Mouse (Mus musculus): ENCODE measurements around the gene Smg6.

The Smg6 gene

DNA sequence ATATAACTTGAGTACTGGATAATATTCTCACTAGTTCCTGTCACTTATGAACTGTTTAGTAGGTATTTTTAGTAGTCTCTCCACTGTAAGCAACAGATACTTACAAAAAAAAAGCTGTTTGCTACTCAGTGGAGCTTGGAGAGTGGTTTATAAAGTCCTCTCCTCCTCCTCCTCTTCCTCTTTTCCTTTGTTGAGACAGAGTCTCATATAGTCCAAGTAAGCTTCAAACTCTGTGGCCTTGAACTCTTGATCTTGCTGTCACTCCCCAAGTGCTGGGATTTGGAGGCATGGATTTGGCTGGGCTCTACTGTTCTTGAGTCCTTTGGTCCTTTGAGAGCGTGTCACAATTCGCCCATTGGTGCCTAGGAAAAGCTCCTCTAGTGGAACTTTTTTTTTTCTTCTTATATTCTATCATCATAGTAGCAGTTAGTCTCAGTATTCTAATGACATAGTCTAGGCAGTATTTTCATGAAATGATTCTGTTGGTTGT is 1.7 kb downstream of the Smg6 start:
- DNase-seq (ENCODE audit: low read depth, low spot score): no peak

DNA sequence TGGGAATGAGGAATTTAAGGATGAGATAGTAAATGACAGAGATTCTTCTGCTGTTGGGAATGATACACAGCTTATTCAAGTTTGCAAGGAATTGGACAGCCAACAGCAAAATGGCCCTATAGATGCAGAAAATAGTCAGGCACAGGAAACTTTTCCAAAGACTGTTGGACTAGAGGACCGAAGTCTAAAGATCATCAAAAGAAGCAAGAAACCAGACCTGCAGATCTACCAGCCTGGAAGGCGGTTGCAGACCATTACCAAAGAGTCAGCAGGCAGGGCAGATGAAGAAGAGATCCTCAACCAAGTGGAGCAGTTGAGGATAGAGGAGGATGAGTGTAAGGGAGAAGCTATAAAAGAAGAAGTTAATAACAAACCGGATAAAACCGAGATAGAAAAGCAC is 3.5 kb downstream of the Smg6 start:
- DNase-seq (ENCODE audit: low read depth, low spot score): no peak

DNA sequence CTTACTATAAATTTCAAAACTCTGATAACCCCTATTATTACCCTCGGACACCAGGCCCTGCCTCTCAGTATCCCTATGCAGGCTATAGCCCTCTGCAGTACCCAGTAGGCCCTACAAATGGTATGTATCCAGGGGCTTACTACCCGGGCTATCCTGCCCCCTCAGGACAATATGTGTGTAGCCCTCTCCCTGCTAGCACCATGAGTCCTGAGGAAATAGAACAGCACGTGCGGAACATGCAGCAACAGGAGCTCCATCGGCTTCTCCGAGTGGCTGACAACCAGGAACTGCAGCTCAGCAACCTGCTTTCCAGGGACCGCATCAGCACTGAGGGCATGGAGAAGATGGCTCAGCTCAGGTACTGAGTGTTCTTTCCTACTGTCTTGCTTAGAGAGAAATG is 4.8 kb downstream of the Smg6 start:
- no peak for DNase-seq (ENCODE audit: low read depth, low spot score)

DNA sequence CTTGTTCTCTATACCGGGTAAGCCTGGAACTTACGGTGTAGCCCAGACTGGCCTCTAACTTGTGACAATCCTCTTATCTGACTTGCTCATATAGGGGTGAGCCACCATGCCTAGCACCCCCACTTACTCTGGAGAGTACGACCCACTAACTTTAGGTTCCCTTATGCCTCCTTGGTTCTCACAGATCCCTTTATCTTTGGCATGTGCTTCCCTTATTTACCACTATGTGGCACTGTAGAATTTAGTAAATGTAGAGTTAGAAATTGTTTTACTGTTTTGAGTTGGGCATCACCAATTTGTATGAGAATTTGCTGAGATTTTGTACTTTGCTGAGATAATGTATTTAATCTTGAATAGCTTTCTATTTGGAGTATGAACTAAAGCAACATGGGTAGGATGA is 20.7 kb downstream of the Smg6 start:
- DNase-seq (ENCODE audit: low read depth, low spot score): no peak

DNA sequence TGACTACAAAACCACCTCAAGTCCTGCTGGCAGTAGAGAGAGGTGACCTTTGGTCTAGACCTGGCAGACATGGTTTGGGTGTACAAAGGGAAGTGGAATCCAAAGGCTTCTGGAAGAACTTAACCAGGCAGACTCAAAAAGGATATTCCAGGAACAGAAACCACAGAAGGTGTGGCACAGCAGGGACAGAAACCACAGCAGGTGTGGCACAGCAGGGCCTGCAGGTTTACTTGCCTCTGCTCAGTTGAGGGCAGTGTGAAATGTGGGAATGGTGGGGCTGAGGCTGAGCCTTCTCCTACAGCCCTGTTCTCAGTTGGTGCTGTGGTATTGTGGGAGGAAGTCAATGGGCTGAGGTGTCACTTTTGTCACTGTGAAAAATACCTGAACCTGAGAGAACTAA is 29.3 kb downstream of the Smg6 start:
- no peak for DNase-seq (ENCODE audit: low read depth, low spot score)

DNA sequence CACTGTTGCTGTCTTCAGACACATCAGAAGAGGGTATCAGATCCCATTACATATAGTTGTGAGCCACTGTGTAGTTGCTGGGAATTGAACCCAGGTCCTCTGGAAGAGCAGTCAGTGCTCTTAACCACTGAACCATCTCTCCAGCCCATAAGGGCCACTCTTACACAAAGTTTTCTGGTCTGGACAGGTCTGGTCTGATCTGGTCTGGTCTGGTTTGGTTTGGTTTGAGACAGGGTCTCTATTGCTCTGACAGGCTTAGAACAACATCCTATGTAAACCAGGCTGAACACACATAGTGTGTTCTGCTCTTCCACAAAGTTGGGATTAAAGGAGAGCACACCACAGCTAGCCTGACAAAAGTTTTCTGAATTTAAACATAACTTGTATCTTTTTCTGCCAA is 30.4 kb downstream of the Smg6 start:
- no peak for DNase-seq (ENCODE audit: low read depth, low spot score)

DNA sequence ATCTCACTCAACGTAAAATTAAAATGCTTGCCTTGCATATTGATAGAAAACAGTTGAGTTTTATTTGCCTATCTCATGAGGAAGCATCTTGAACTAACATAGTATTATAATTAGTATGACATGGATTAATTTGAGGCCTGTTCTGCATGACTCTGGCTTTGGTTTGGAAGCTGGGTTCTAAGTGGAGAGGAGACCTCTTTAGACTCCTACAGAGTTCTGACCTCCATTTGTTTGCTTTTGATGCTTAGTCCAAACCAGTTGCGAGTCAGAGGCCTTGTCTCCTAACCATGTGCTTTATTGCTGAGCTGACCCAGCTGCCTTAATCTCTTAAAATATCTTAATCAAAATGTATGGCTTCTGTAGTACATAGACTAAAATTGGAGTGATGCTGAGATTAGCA is 32.0 kb downstream of the Smg6 start:
- no peak for DNase-seq (ENCODE audit: low read depth, low spot score)

DNA sequence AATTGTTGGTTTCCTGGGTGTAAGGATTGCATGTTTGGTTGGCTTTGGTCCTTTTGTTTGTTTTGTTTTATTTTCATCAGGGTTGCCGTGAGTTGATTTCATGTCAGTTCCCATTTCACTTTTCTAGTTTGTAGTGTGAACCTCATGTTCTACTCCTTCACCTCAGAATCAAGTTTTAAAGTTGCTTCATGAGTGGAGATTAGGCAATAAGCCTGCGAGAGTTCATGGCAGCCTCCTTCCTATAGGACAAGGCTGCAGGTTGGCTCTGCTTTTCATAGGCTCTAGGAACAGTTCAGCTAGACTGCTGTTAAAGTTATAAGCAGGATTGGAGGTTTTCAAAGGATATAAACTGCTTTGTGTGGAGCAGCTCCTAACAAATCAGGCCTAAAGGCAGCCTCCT is 33.9 kb downstream of the Smg6 start:
- no peak for DNase-seq (ENCODE audit: low read depth, low spot score)

DNA sequence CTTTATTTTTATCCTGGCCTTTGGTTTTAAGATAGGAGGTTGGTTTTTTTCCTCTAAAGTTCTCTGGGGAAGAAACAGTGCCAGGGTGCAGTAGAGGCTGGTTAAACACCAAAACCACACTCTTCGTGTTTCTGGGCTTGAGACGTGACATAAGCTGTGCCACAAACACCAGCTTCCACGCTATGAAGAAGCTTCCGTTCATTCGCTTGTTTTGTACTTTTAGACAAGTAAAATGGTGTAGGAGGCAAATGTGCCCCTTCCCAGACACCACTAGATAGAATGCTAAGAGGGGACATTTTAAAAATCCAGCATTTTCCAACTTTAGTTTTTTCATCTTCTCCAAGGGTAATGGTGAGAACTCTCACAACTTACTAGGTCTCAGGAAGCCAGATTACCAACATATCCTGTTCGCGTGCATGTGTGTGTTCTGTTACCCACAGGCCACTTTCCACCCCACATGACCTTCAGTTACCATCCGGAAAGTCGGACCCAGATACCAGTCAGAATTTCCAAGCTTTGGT is 34.5 kb downstream of the Smg6 start:
- no peak for DNase-seq (ENCODE audit: low read depth, low spot score)

DNA sequence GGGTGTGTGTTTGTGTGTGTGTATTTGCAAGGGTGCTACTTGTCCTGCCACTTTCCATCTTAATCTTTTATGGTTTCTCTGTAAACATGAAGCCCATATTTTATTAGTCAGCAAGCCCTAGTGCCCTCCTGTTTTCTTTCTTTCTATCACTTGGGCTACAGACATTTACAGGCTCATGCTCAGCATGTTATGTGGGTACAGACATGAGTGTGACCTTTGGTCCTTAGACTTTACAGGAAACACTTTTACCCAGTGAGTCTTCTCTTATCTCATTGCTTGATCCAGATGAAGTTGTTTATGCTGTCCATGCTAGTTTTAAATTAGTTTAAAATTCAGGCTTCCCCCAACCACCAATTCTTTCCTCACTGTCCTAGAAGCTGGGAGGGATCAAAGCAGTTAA is 36.3 kb downstream of the Smg6 start:
- DNase-seq (ENCODE audit: low read depth, low spot score): no peak

DNA sequence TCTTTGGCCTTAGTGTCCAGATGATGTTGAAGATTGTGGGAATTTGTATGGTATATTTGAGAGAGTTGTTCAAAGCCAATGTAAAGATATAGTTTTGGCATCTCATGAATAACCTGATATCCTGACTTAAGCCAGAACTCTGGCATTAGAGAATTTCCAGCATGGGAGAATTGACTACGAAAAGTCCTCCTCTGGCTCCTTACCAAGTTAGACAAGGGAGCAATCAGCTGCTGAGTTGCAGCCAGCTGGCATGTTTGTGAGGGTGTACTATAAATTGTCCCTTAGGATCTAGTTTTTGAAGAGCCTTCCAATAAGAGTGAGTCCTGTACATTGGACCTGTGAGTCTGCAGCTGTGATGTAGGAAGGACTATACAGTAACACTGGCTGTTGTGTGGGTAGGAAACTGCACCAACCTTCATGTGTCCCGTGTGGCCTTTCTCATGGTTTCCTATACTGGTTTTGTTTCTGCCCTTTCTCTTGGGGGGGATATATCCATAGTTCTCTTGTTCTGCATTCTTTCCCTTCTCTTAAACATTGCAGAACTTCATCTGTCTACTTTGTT is 37.3 kb downstream of the Smg6 start:
- peak; percentile 21 for DNase-seq (ENCODE audit: low read depth, low spot score)

DNA sequence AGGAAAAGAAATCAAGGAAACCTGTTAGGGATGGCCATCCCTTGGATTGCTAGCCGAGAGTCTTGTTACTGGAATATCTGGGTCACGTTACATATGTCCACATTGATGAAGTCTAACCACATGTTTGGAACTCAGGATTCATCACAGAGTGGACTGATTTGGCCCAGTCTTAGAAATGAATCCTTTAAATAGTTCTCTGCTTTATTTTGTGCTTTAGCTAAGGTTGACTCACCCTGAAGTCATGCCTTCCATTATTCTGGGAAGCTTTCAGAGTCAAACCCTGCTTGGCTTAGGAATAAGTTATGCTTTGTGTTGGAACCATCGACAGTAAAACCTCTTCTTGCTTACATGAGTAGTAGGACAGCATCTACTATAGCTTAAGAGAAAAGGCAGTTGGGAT is 39.9 kb downstream of the Smg6 start:
- DNase-seq (ENCODE audit: low read depth, low spot score): no peak

DNA sequence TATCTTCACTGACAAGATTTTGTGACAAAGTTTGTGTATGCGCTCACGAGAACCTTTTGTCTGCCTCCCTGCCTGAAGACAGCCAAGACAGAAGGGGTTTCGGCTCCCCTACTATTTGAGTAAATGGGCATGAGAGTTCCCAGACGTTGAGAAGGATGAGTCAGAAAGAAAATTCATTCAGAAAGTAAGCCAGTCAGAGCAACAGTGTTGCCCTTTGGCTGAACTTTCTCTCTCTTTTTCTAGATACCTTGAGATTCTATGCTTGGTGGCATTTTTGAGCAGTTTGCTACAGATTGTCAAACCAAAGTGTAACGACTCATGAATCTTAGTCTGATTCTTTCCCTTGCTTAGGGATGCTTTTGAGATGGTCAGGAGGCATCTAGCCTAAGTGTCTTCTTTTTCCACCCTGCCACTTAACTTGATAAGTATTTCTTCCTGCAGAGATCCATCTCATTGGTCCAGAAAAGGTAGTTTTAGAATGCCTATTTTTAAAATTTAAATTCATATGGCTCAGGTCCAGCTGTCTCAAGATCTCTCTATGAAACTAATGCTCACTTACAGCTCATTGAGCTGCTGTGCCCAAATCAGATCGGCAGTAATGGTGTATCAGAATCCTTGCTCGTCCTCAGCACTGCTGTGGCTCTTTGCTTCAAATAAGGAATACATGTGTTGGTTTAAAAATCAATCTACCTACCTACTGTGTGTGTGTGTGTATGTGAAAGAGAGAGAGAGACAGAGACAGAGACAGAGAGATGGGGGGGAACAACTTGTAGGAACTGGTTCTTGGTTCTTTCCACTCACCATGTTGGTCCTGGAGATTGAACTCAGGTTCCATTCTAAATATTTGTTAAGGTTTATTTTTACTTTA is 47.9 kb downstream of the Smg6 start:
- DNase-seq (ENCODE audit: low read depth, low spot score): no peak

DNA sequence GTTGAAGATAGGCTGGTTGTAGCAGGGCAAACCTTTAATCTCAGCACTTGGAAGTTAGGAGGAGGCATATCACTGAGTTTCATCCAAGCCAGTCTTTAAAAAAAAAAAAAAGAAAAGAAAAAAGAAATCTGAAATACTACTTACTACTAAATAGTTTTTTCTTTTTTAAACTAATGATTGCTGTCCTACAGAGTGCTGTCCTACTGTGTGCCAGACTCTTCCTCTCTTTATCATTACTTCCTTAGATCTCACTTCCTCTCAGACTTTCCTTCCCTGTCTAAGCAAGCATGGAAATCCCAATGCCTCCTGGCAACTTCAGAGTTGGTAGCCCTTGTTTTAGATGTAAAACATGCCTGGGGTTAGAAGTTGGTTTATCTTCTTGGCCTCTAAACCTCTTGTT is 49.0 kb downstream of the Smg6 start:
- DNase-seq (ENCODE audit: low read depth, low spot score): no peak

DNA sequence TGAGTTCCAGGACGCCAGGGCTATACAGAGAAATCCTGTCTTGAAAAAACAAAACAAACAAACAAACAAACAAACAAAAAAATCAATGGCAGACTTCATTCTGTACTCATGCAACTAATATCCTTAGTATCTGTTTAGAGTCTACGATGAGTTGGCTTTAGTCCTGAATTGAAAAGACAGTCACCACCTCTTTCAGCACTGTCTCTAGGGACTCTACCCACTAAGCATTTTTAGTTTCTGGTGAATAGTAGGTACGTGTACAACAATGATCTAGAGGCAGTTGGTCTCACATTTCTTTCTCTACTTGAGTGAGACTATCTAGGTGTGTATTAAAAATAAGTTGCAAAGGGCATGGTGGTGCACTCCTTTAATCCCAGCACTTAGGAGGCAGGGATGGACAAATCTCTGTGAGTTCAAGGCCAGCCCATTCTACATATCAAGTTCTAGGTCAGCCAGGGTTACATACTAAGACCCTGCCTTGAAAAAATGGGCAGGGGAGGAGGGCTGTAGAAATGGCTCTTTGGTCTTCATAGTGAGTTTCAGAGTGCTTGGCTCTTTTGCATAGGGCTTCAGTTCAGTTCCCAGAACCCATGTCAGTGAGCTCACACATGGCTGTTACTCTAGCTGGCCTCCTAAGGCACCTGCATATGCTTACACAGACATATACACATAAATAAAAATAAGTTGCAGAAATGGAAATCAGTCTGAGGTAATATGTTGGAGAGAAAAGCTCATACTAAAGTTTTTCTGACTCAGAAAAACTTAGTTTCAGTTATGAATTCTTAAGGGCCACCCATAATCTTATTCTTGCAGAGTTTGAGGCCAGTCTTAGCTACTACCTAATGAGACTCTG is 51.4 kb downstream of the Smg6 start:
- no peak for DNase-seq (ENCODE audit: low read depth, low spot score)

DNA sequence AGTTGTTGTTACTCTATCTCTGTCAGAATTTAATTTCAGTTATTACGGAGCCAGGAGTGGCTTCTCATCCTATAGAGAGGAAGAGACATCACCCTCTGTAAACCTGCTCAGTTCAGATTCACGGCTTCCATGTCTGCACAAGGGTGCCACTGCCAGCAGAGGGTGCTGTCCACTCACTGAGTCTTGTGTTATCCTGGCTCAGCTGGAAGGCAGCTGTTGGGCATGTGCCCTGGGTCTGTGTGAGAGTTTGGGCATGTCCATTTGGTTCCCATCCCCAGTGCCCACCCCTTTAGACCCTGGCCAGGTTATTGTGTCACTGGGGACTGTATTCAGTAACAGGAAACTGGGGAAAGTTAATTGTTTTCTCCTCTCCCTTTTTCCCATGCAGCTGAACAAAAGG is 55.8 kb downstream of the Smg6 start:
- DNase-seq (ENCODE audit: low read depth, low spot score): peak; percentile 18

DNA sequence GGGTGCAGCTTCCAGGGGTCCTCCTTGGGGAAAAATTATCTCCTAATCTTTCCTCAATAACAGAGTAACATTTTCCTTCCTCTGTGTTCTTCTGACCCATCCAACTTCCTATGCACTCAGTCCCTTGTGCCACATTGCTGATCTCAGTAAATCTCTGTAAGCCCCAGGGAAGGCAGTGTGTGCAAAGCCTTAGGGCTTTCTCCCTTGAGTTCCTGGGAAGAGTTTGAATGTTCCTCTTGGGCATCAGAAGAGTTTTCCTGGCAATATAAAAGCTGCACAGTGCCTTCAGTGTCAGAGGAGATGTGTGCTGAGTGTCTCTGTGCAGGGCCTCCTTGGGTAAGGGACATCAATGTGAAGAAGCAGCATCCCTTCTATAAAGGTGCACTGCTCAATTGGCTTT is 56.6 kb downstream of the Smg6 start:
- no peak for DNase-seq (ENCODE audit: low read depth, low spot score)

DNA sequence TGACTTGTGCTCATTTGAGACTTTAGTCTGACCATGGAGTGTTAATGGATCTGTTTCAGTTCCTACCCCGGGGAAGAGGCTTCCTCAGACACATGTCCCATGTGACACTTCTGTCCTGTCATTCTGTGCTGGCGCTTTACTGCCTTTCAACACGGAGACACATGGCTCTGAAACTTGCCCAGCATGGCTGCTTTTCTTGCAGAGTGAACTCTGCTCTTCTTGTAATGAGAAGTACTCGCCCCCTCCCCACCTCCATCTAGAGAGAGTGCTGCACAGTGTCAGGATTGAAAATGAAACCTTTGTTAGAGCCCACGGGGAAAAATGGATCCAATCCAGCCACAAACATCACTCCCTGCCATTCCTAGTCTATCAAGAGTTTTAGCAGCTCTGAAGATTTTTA is 62.5 kb downstream of the Smg6 start:
- no peak for DNase-seq (ENCODE audit: low read depth, low spot score)

DNA sequence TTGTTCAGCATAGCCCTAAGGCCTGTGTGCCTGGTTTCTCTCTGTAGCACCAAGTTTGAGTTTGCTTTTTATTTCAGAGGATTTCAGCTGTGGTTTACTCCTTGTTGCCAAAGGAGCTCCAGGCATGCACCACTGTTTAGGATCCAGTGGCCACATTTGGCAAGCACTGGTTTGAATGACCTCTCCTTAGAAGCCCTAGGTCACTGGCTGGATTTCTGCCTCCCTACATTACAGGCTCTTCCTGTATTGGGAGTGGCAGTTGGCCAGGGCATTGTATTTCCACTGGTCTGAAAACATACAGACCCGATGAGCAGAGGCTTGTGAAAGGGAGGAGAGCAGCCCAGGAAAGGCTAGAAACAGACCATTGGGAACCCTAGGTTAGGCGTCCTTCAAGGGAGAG is 63.4 kb downstream of the Smg6 start:
- DNase-seq (ENCODE audit: low read depth, low spot score): no peak

DNA sequence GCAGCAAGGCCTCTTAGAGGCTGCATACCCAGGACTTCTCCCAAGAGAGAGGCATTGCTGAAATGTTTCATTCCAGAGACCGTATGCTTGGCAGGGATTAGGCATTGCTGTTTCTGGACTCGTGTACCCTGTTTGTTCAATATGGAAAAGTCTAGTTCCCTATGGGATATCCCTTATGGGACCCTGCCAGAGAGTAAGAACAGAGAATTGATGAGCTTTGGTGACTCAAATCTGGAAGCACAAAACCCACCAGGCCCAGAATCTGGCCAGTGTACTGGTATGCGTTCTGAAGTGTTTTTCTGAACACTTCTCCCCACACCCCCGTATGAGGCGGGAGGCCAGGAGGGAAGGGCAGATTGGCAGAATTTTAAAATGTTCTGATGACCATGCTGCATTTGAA is 64.9 kb downstream of the Smg6 start:
- no peak for DNase-seq (ENCODE audit: low read depth, low spot score)

DNA sequence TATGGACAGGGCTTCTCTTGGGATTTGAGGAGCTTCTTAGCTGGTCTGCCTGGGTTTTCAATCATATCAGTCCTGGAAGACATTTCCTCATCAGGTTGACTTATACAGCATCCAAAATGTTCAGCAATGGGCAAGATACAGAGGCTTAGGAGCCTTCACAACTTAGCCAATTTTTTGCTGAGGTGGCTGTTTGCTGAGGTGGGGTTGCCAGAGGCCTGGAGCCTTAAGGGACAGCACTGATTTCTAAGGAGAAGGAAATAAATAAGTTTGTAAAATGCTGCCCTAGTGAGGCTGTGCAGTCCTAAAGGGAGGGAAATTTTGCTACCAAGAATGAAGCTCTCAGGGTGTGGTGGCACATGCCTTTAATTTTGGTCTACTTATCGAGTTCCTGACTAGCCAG is 65.7 kb downstream of the Smg6 start:
- no peak for DNase-seq (ENCODE audit: low read depth, low spot score)

DNA sequence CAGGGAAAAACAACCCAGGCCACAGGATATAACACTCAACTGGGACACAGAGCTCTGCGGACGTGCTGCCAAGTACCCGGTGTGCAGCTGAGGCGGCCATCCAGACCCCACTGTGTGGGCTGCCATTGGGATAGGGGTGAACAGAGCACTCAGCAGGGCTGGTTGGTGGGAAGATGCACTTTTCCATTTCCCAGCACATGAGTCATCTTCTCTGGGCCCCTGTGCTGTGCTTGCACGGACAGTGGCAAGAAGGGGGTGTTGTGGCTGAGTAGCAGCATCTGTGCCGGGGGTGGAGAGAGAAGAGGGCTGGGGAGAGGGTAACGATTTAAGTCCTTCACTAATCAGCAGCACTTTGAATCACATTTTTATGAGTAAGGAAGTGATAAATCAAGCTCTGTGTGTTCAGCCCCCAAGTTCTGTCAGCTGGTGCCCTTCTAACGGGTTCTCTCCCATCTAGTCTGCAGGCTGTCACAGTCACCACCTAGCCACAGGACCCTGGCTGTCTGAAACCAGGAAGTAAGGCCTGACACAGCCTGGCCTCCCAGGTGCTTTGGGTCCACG is 66.9 kb downstream of the Smg6 start:
- DNase-seq (ENCODE audit: low read depth, low spot score): peak; percentile 70
